In genomic region chr5:116180594-116180993, GRCm38 (mm10) we compare ENCODE assay signal across 22 mouse cellular contexts.
DNase-seq lines count a peak whose midpoint lies in the region; ATAC-seq and TF ChIP-seq lines count a peak whose summit lies in the region.
"Had no signal": no experiment of that assay in that cellular context is flagged by ENCODE, and none has a peak within 500 bp of the region (broad histone marks: within the 10 kb centered on the region; RNA-seq: fewer than 3 reads in every experiment).

No protein-coding gene starts in this region.

- no peak for TF ChIP-seq CTCF in liver, postnatal 0 days (IDR thresholded peaks at IDR 0.05; ENCODE audit: low read depth)

- no peaks in the 10 kb centered on the region for H3K9me3 ChIP-seq in liver, embryonic 11.5 days (ENCODE audit: control insufficient read depth, low read length)
- H3K9me3 ChIP-seq in liver, postnatal 0 days (ENCODE audit: low read length), result no peaks in the 10 kb centered on the region
- H3K9me3 ChIP-seq in limb, embryonic 10.5 days (replicated peaks), result no peaks in the 10 kb centered on the region
- H3K9me3 ChIP-seq: intestine, embryonic 15.5 days; liver, embryonic 15.5 days; neural tube, embryonic 13.5 days; stomach, embryonic 15.5 days had no signal

- WGBS in liver, embryonic 11.5 days, result 9% methylated on average over 13 of the region's 13 CpGs
- 11% methylated on average over 13 of the region's 13 CpGs for WGBS in liver, postnatal 0 days (ENCODE audit: insufficient replicate concordance)
- 16% methylated on average over 13 of the region's 13 CpGs for WGBS in limb, embryonic 10.5 days

- peak; percentile 37 for DNase-seq in embryo, embryonic 10 days (ENCODE audit: low spot score)
- no peak for DNase-seq in embryo, embryonic 9.5 days (ENCODE audit: extremely low spot score)
- DNase-seq in liver, embryonic 11.5 days (ENCODE audit: low spot score), result no peak
- no peak for DNase-seq in liver, postnatal 0 days
- peak; percentile 35 for DNase-seq in limb, embryonic 10.5 days (ENCODE audit: low spot score)
- no peak for DNase-seq in right cerebral cortex, postnatal 14 days
- DNase-seq in spleen, postnatal 10 days (ENCODE audit: low spot score in 2 of 2), result no peak
- DNase-seq: adrenal gland, postnatal 36 days; cerebellum, adult 8-10 months; heart, adult 11 months; heart, postnatal 10 days; midbrain, embryonic 14.5 days; right cerebral cortex, postnatal 25 days; thymus, adult 2 months had no signal

- no peak overlapping the region for H3K4me3 ChIP-seq in liver, embryonic 11.5 days (ENCODE audit: low read depth, low read length)
- no peak overlapping the region for H3K4me3 ChIP-seq in liver, postnatal 0 days (ENCODE audit: low read depth, low read length)
- no peak overlapping the region for H3K4me3 ChIP-seq in limb, embryonic 10.5 days
- H3K4me3 ChIP-seq: intestine, embryonic 15.5 days; liver, embryonic 15.5 days; neural tube, embryonic 13.5 days; stomach, embryonic 15.5 days had no signal

- no peak for ATAC-seq in liver, embryonic 11.5 days (replicated peaks; ENCODE audit: low FRiP score)
- no peak for ATAC-seq in liver, postnatal 0 days
- no peak for ATAC-seq in erythroid progenitor cell, adult 5-6 weeks (replicated peaks; ENCODE audit: low FRiP score, poor library complexity, severe bottlenecking)
- ATAC-seq: CD4-positive, CD25-positive, alpha-beta regulatory T cell, adult 4 months; intestine, embryonic 15.5 days; lung, postnatal 0 days had no signal

- no peaks in the 10 kb centered on the region for H3K36me3 ChIP-seq in liver, embryonic 11.5 days (ENCODE audit: control insufficient read depth, insufficient read depth, low read length)
- no peaks in the 10 kb centered on the region for H3K36me3 ChIP-seq in liver, postnatal 0 days (replicated peaks; ENCODE audit: insufficient read depth, low read length)
- H3K36me3 ChIP-seq in limb, embryonic 10.5 days, result no peaks in the 10 kb centered on the region
- H3K36me3 ChIP-seq: intestine, embryonic 15.5 days; liver, embryonic 15.5 days; neural tube, embryonic 13.5 days; stomach, embryonic 15.5 days had no signal

- no peaks in the 10 kb centered on the region for H3K27me3 ChIP-seq in liver, embryonic 11.5 days (replicated peaks; ENCODE audit: control insufficient read depth, insufficient read depth, low read length)
- no peaks in the 10 kb centered on the region for H3K27me3 ChIP-seq in liver, postnatal 0 days (ENCODE audit: insufficient read depth, low read length)
- H3K27me3 ChIP-seq in limb, embryonic 10.5 days (ENCODE audit: low read depth, poor library complexity, severe bottlenecking), result no peaks in the 10 kb centered on the region
- H3K27me3 ChIP-seq: intestine, embryonic 15.5 days; liver, embryonic 15.5 days; neural tube, embryonic 13.5 days; stomach, embryonic 15.5 days had no signal

- H3K27ac ChIP-seq in liver, embryonic 11.5 days (ENCODE audit: low read depth, low read length), result no peak overlapping the region
- no peak overlapping the region for H3K27ac ChIP-seq in liver, postnatal 0 days (ENCODE audit: low read depth)
- H3K27ac ChIP-seq in limb, embryonic 10.5 days, result no peak overlapping the region
- H3K27ac ChIP-seq: hindbrain, embryonic 14.5 days; intestine, embryonic 15.5 days; liver, embryonic 15.5 days; neural tube, embryonic 13.5 days; stomach, embryonic 15.5 days had no signal

- no peak for TF ChIP-seq EP300 in liver, postnatal 0 days (IDR thresholded peaks at IDR 0.05; ENCODE audit: low read depth)

- no peak overlapping the region for H3K9ac ChIP-seq in liver, embryonic 11.5 days (ENCODE audit: low read depth, low read length)
- no peak overlapping the region for H3K9ac ChIP-seq in liver, postnatal 0 days (replicated peaks)
- H3K9ac ChIP-seq: hindbrain, embryonic 14.5 days; intestine, embryonic 15.5 days; liver, embryonic 15.5 days; neural tube, embryonic 13.5 days; stomach, embryonic 15.5 days had no signal

- H3K4me1 ChIP-seq in liver, embryonic 11.5 days (replicated peaks; ENCODE audit: control insufficient read depth, insufficient read depth, low read length), result no peaks in the 10 kb centered on the region; the same call in 1 of the 2 replicates
- no peaks in the 10 kb centered on the region for H3K4me1 ChIP-seq in liver, postnatal 0 days (ENCODE audit: insufficient read depth)
- H3K4me1 ChIP-seq in limb, embryonic 10.5 days, result peaks cover 12% of the 10 kb centered on the region
- H3K4me1 ChIP-seq: intestine, embryonic 15.5 days; liver, embryonic 15.5 days; neural tube, embryonic 13.5 days; stomach, embryonic 15.5 days had no signal

- H3K4me2 ChIP-seq in liver, embryonic 11.5 days, result 0 out of 2 replicates have a peak overlapping the region, but pooled peaks have one; percentile 17
- H3K4me2 ChIP-seq in liver, postnatal 0 days (ENCODE audit: low read depth, low read length), result no peak overlapping the region
- H3K4me2 ChIP-seq: hindbrain, embryonic 14.5 days; intestine, embryonic 15.5 days; liver, embryonic 15.5 days; neural tube, embryonic 13.5 days; stomach, embryonic 15.5 days had no signal

Comparison
In these comparisons a context has a peak if more than half of its experiments do, and no peak if none do; other contexts are left out.
1. DNase-seq: peak in embryo, embryonic 10 days (single experiment) and limb, embryonic 10.5 days (single experiment); none in embryo, embryonic 9.5 days (single experiment), liver, embryonic 11.5 days (single experiment), liver, postnatal 0 days (single experiment), right cerebral cortex, postnatal 14 days (single experiment) and spleen, postnatal 10 days (0 of 2).